Mouse (Mus musculus): ENCODE results near the gene Tapt1. TPM values are rescaled to one million over a fixed set of nuclear protein-coding genes. Genes with fewer than 3 reads are reported as not detected.
"Not testable (repeated sequence)": the region's sequence is repeated elsewhere in the genome, so short reads cannot be mapped to it uniquely, and the experiment has no call there.

The Tapt1 gene
- polyA plus RNA-seq, 1 experiment from 2014 or later: 31.7 TPM

DNA sequence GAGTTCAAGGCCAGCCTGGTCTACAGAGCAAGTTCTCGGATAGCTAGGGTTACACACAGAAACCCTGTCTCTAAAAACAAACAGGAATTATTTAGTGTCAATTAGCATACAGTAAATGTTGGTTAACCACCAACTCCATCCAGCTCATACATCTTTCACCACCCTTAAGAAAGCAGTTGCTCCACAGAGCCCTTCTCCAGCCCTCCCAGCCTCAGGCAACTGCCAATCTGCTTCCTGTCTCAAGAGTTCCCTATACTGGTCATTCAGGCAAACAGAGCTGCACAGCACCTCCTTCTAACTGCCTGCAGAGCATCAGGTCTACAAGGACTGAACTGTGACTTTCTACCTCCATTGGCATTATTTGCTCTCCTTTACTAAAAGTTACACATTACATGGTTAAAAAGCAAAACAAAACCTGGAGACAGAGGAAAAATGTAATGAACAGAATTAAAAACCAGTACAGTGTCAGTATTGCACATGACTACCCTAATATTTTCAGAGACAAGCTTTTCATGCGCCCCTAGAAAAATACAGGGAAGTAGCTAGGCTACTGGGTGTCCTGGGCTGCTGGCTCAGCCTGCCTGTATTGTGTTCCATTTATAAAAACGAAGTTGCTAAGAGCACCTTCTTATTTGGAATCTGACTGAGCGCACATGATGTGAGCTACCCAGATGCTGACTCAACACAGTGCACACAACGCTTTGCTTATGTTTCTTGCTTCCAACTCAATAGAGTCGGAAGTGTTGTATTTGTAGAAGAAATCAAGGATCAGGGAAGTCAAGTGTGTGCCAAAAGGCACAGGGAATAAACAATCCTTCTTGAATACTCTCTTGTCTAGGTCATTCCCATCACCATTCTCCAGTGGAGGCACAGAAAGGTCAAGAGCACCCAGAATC, 79.7 kb downstream of the Tapt1 start:
- Histone ChIP-seq H3K4me3 (replicated peaks; ENCODE audit: low read length) (no peak overlapping the region), H3K27ac (ENCODE audit: low read length) (peak overlapping the region; percentile 11; the same call in 1 of the 2 replicates), H3K9ac (ENCODE audit: low read length) (no peak overlapping the region), H3K4me2 (ENCODE audit: low read depth, low read length) (no peak overlapping the region), H3K9me3 (replicated peaks; ENCODE audit: control insufficient read depth, low read length) (peaks cover 5% of the 10 kb centered on the region; the same call in 1 of the 2 replicates), H3K27me3 (ENCODE audit: control insufficient read depth, insufficient read depth, low read length) (no peaks in the 10 kb centered on the region), H3K4me1 (ENCODE audit: control insufficient read depth, insufficient read depth, low read length) (peaks cover 11% of the 10 kb centered on the region; the same call in 1 of the 2 replicates), H3K36me3 (ENCODE audit: control insufficient read depth, insufficient read depth, low read length) (no peaks in the 10 kb centered on the region)
- WGBS: 69% methylated on average over 6 of the region's 6 CpGs
- no peak for ATAC-seq (ENCODE audit: insufficient read depth, low FRiP score)

DNA sequence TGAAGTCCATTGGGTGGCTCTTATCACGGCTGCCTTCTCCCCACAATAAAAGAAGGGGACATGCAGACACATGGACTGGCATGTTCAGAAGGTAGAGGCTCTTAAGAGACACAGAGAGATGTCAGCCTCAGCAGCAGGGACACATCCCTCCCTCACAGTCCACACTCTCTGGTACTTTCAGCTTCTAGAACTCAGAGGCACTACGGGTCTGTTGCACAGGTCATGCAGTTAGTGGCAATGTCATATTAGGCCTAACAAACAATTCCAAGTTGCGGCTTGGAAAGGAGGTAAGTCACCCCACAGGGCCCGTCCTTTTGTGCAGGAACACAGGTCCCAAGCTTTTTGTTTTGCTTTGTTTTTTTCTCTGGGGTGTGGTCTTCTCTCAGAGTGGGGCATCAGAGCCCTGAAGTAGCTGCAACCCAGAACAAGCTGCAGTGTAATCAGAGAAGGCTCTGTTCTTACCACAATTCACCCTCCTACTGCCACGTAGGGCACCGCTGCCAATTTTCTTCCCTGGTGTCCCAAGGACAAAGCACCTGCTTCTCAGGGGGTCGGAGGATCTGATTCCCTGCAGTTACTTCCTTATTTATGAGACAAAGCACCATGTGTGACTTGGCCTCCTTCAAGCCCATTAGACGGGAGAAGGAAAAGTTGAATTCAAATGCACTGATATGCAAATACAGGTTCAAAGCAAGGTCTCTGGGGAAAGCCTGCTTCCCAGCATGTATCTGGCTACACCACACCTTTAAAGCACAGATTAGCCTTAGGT, 82.8 kb downstream of the Tapt1 start:
- 46% methylated on average over 8 of the region's 8 CpGs for WGBS

DNA sequence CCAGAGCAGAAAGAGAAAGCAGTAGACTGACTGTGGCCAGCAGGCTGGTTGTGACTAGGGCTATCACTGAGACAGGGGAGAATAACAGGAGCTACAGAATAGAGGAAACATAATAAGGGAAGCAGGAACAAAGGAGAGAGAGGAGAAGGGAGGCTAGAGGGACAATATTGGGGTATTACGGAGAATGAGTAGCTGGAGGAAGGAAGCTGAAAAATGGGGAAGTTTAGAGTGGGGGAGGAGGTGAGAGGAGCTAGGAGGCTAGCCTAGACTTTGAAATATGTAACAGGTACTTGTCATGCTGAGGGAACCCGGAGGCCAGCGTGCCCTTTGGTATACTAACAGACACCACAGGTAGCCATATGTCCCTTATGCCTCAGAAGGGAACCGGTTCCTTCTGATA, 98.9 kb downstream of the Tapt1 start:
- WGBS: 69% methylated on average over 4 of the region's 4 CpGs
- H3K27ac ChIP-seq (ENCODE audit: low read length): no peak overlapping the region
- no peak for ATAC-seq (ENCODE audit: insufficient read depth, low FRiP score)

More for the DNA sequence above, 82.8 kb downstream of the Tapt1 start:
- H3K36me3 ChIP-seq (ENCODE audit: control insufficient read depth, insufficient read depth, low read length): no peaks in the 10 kb centered on the region
- ATAC-seq (ENCODE audit: insufficient read depth, low FRiP score): peak; percentile 88
- H3K4me2 ChIP-seq (ENCODE audit: low read depth, low read length): no peak overlapping the region
- H3K9me3 ChIP-seq (replicated peaks; ENCODE audit: control insufficient read depth, low read length): no peaks in the 10 kb centered on the region
- no peak overlapping the region for H3K4me3 ChIP-seq (replicated peaks; ENCODE audit: low read length)
- H3K27me3 ChIP-seq (ENCODE audit: control insufficient read depth, insufficient read depth, low read length): no peaks in the 10 kb centered on the region
- H3K4me1 ChIP-seq (ENCODE audit: control insufficient read depth, insufficient read depth, low read length): 0 out of 2 replicates have a peak, but pooled peaks cover 4% of the 10 kb centered on the region
- peak overlapping the region; percentile 42 for H3K27ac ChIP-seq (ENCODE audit: low read length)
- H3K9ac ChIP-seq (ENCODE audit: low read length): no peak overlapping the region

DNA sequence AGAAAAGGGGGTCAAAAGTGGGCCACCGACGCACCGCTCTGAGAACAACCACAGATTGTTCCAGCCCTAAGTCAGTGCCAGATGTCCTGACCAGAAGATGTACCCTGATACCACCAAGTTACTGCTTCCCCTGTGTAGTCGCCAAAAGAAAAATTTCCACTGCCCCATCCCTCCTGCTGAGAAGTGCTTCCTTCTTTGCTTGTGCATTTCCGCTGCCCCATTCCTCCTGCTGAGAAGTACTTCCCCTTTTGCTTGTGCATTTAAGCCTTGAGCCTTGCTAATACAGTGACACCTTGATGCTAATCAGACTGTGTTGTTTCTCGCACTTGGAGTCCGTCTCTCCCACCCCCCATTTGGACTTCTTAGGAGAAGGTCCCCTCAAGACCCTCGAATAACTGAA, 99.9 kb downstream of the Tapt1 start:
- H3K4me3 ChIP-seq (replicated peaks; ENCODE audit: low read length); H3K27me3 ChIP-seq (ENCODE audit: control insufficient read depth, insufficient read depth, low read length); H3K27ac ChIP-seq (ENCODE audit: low read length); H3K4me1 ChIP-seq (ENCODE audit: control insufficient read depth, insufficient read depth, low read length); H3K9me3 ChIP-seq (replicated peaks; ENCODE audit: control insufficient read depth, low read length); H3K4me2 ChIP-seq (ENCODE audit: low read depth, low read length); H3K9ac ChIP-seq (ENCODE audit: low read length); H3K36me3 ChIP-seq (ENCODE audit: control insufficient read depth, insufficient read depth, low read length); ATAC-seq (ENCODE audit: insufficient read depth, low FRiP score): not testable (repeated sequence)
- WGBS: 86% methylated on average over 8 of the region's 8 CpGs

More for the DNA sequence above, 98.9 kb downstream of the Tapt1 start:
- H3K4me1 ChIP-seq (ENCODE audit: control insufficient read depth, insufficient read depth, low read length): no peaks in the 10 kb centered on the region
- no peak overlapping the region for H3K4me2 ChIP-seq (ENCODE audit: low read depth, low read length)
- H3K9me3 ChIP-seq (replicated peaks; ENCODE audit: control insufficient read depth, low read length): no peaks in the 10 kb centered on the region
- no peak overlapping the region for H3K9ac ChIP-seq (ENCODE audit: low read length)
- no peaks in the 10 kb centered on the region for H3K36me3 ChIP-seq (ENCODE audit: control insufficient read depth, insufficient read depth, low read length)
- H3K27me3 ChIP-seq (ENCODE audit: control insufficient read depth, insufficient read depth, low read length): no peaks in the 10 kb centered on the region
- H3K4me3 ChIP-seq (replicated peaks; ENCODE audit: low read length): no peak overlapping the region

Other genes with a start within 250 kb of the Tapt1 start
- 112 and 154 TPM in 2 replicates for gene Fgfbp1, start 244.8 kb downstream of the Tapt1 start, polyA plus RNA-seq (2015; fragmentation: Nextera tagmentation; extraction: Ambion mirVana)
- 61.3 and 79.0 TPM in 2 replicates for gene Prom1, start 124.6 kb downstream of the Tapt1 start, polyA plus RNA-seq (2015; fragmentation: Nextera tagmentation; extraction: Ambion mirVana)

Data from stomach, embryonic 16.5 days (tissue).